Mouse (Mus musculus): ENCODE data around the gene Ldb3.

DNA sequence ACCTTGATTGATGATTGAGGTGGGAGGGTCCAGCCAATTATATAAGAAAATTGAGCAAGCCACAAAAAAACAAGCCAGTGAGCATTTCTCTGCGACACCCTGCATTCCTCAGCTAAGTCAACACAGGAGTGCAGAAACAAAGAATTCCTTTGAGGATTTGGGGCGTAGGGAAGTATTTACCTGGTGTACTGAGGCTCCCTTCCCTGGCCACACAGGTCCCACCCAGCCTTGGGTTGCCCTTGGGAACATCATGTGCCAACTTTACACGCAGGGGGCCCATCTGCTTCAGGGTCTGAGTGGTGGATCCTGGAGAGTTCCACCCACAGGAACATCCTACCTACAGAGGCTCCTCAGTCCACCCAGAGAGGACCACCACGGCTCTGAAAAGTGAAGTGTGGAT is 27.1 kb upstream of the Ldb3 start:
- TF ChIP-seq CTCF (IDR thresholded peaks at IDR 0.05; ENCODE audit: control insufficient read depth, insufficient read depth, low read length), result no peak
- TF ChIP-seq POLR2A (IDR thresholded peaks at IDR 0.05; ENCODE audit: borderline replicate concordance, control insufficient read depth, low read depth, low read length), result no peak

All from bone marrow, adult 2 months (tissue).